Comparison of ENCODE assay signal across 12 mouse cellular contexts in genomic region chr2:174291662-174292030, GRCm38 (mm10). TPM values are rescaled to one million over a fixed set of nuclear protein-coding genes. Genes with fewer than 3 reads are reported as not detected.
A peak's percentile ranks its signal among the peaks of the same experiment; 100 is the strongest.
DNase-seq lines count a peak whose midpoint lies in the region; ATAC-seq and TF ChIP-seq lines count a peak whose summit lies in the region.
"Had no signal": no experiment of that assay in that cellular context is flagged by ENCODE, and none has a peak within 500 bp of the region (broad histone marks: within the 10 kb centered on the region; RNA-seq: fewer than 3 reads in every experiment).

No protein-coding gene starts in this region.

- H3K36me3 ChIP-seq in kidney, postnatal 0 days (ENCODE audit: insufficient read depth, low read length), result no peaks in the 10 kb centered on the region
- H3K36me3 ChIP-seq in embryonic facial prominence, embryonic 15.5 days, result peaks cover 14% of the 10 kb centered on the region
- H3K36me3 ChIP-seq in hindbrain, embryonic 15.5 days, result no peaks in the 10 kb centered on the region
- no peaks in the 10 kb centered on the region for H3K36me3 ChIP-seq in midbrain, embryonic 15.5 days (replicated peaks)

- H3K27ac ChIP-seq in kidney, postnatal 0 days, result no peak overlapping the region
- H3K27ac ChIP-seq in embryonic facial prominence, embryonic 15.5 days (replicated peaks), result 0 out of 2 replicates have a peak overlapping the region, but pooled peaks have one; percentile 22
- peak overlapping the region; percentile 58 for H3K27ac ChIP-seq in hindbrain, embryonic 15.5 days (replicated peaks)
- peak overlapping the region; percentile 34; the same call in 1 of the 2 replicates for H3K27ac ChIP-seq in midbrain, embryonic 15.5 days
- H3K27ac ChIP-seq: macrophage had no signal

- H3K4me2 ChIP-seq in kidney, postnatal 0 days (ENCODE audit: low read length), result peak overlapping the region; percentile 39; the same call in 1 of the 2 replicates
- peak overlapping the region; percentile 41 for H3K4me2 ChIP-seq in embryonic facial prominence, embryonic 15.5 days (replicated peaks)
- peak overlapping the region; percentile 65 for H3K4me2 ChIP-seq in hindbrain, embryonic 15.5 days
- peak overlapping the region; percentile 54 for H3K4me2 ChIP-seq in midbrain, embryonic 15.5 days

- no peaks in the 10 kb centered on the region for H3K27me3 ChIP-seq in kidney, postnatal 0 days (ENCODE audit: insufficient read depth, low read length)
- H3K27me3 ChIP-seq in embryonic facial prominence, embryonic 15.5 days, result peaks cover 14% of the 10 kb centered on the region
- peaks cover 12% of the 10 kb centered on the region for H3K27me3 ChIP-seq in hindbrain, embryonic 15.5 days
- peaks cover 17% of the 10 kb centered on the region for H3K27me3 ChIP-seq in midbrain, embryonic 15.5 days (replicated peaks)

- ATAC-seq in kidney, postnatal 0 days (replicated peaks; ENCODE audit: low FRiP score, low read depth), result no peak
- ATAC-seq in embryonic facial prominence, embryonic 15.5 days (ENCODE audit: insufficient number of reproducible peaks, low FRiP score, low TSS enrichment, low read depth), result no peak
- no peak for ATAC-seq in hindbrain, embryonic 15.5 days (ENCODE audit: low FRiP score, low read depth)
- no peak for ATAC-seq in midbrain, embryonic 15.5 days (replicated peaks)

- H3K4me1 ChIP-seq in kidney, postnatal 0 days (replicated peaks; ENCODE audit: insufficient read depth, low read length), result peaks cover 6% of the 10 kb centered on the region; the same call in 1 of the 2 replicates
- H3K4me1 ChIP-seq in embryonic facial prominence, embryonic 15.5 days, result peaks cover 38% of the 10 kb centered on the region
- peaks cover 48% of the 10 kb centered on the region for H3K4me1 ChIP-seq in hindbrain, embryonic 15.5 days (replicated peaks)
- H3K4me1 ChIP-seq in midbrain, embryonic 15.5 days, result peaks cover 48% of the 10 kb centered on the region

- TF ChIP-seq CTCF in kidney, postnatal 0 days (IDR thresholded peaks at IDR 0.05; ENCODE audit: low read depth), result no peak

- DNase-seq in kidney, postnatal 0 days (ENCODE audit: low spot score), result no peak
- DNase-seq in kidney, postnatal 36 days, result no peak
- no peak for DNase-seq in cerebellum, adult 11 months
- no peak for DNase-seq in Muller cell, postnatal 12 days (ENCODE audit: inconsistent ontology term)
- DNase-seq in ovary, adult 18-20 months (ENCODE audit: low spot score), result no peak
- DNase-seq: adrenal gland, postnatal 10 days; cerebellum, postnatal 25 days; right cerebral cortex, postnatal 25 days had no signal

- WGBS in kidney, postnatal 0 days, result 36% methylated on average over 2 of the region's 2 CpGs
- 12% methylated on average over 2 of the region's 2 CpGs for WGBS in embryonic facial prominence, embryonic 15.5 days
- 22% methylated on average over 2 of the region's 2 CpGs for WGBS in hindbrain, embryonic 15.5 days
- 38% methylated on average over 2 of the region's 2 CpGs for WGBS in midbrain, embryonic 15.5 days

- no peak overlapping the region for H3K4me3 ChIP-seq in kidney, postnatal 0 days (replicated peaks; ENCODE audit: low read depth, low read length)
- H3K4me3 ChIP-seq in embryonic facial prominence, embryonic 15.5 days (replicated peaks), result 0 out of 2 replicates have a peak overlapping the region, but pooled peaks have one; percentile 10
- peak overlapping the region; percentile 32 for H3K4me3 ChIP-seq in hindbrain, embryonic 15.5 days
- peak overlapping the region; percentile 31 for H3K4me3 ChIP-seq in midbrain, embryonic 15.5 days

- H3K9ac ChIP-seq in kidney, postnatal 0 days (ENCODE audit: low read depth, low read length), result no peak overlapping the region
- no peak overlapping the region for H3K9ac ChIP-seq in embryonic facial prominence, embryonic 15.5 days
- peak overlapping the region; percentile 14; the same call in 1 of the 2 replicates for H3K9ac ChIP-seq in hindbrain, embryonic 15.5 days
- peak overlapping the region; percentile 31; the same call in 1 of the 2 replicates for H3K9ac ChIP-seq in midbrain, embryonic 15.5 days

- H3K9me3 ChIP-seq in kidney, postnatal 0 days (replicated peaks; ENCODE audit: low read length), result peaks cover 6% of the 10 kb centered on the region
- H3K9me3 ChIP-seq in embryonic facial prominence, embryonic 15.5 days (replicated peaks), result peaks cover 13% of the 10 kb centered on the region
- peaks cover 6% of the 10 kb centered on the region; the same call in 1 of the 2 replicates for H3K9me3 ChIP-seq in hindbrain, embryonic 15.5 days
- peaks cover 16% of the 10 kb centered on the region; the same call in 1 of the 2 replicates for H3K9me3 ChIP-seq in midbrain, embryonic 15.5 days

RNA-seq across cellular contexts. Expression of gene Gnas, which starts 7.5 kb away (rescaled TPM):
- polyA plus RNA-seq in kidney, postnatal 0 days (2015; fragmentation: Nextera tagmentation; extraction: Ambion mirVana), result 1,338 and 1,363 TPM in 2 replicates
- 2,102 and 2,156 TPM in 2 replicates for polyA plus RNA-seq in embryonic facial prominence, embryonic 15.5 days (2015; fragmentation: Nextera tagmentation; extraction: Ambion mirVana)
- 1,606 and 1,659 TPM in 2 replicates for polyA plus RNA-seq in hindbrain, embryonic 15.5 days (2015; fragmentation: Nextera tagmentation; extraction: Ambion mirVana)
- polyA plus RNA-seq in midbrain, embryonic 15.5 days (2015; fragmentation: Nextera tagmentation; extraction: Ambion mirVana), result 1,362 and 1,368 TPM in 2 replicates

RNA-seq across cellular contexts. Expression of gene Gm20721, which starts 54.9 kb away (rescaled TPM):
- 8.6 and 11.1 TPM in 2 replicates for polyA plus RNA-seq in kidney, postnatal 0 days (2015; fragmentation: Nextera tagmentation; extraction: Ambion mirVana)
- 26.0 and 38.6 TPM in 2 replicates for polyA plus RNA-seq in embryonic facial prominence, embryonic 15.5 days (2015; fragmentation: Nextera tagmentation; extraction: Ambion mirVana)
- 11.8 and 13.1 TPM in 2 replicates for polyA plus RNA-seq in hindbrain, embryonic 15.5 days (2015; fragmentation: Nextera tagmentation; extraction: Ambion mirVana)
- 8.2 and 16.1 TPM in 2 replicates for polyA plus RNA-seq in midbrain, embryonic 15.5 days (2015; fragmentation: Nextera tagmentation; extraction: Ambion mirVana)

Comparison
In these comparisons a context has a peak if more than half of its experiments do, and no peak if none do; other contexts are left out.
1. H3K9ac ChIP-seq: peak in hindbrain, embryonic 15.5 days (single experiment) and midbrain, embryonic 15.5 days (single experiment); none in kidney, postnatal 0 days (single experiment) and embryonic facial prominence, embryonic 15.5 days (single experiment).
2. Peak in every context shown above with its lines, with median percentiles within 50 percentile points of each other: H3K4me2 ChIP-seq.